Mouse (Mus musculus) 3134 (cell line): ENCODE data around the gene Ovol2.
"Not testable (repeated sequence)": the region's sequence is repeated elsewhere in the genome, so short reads cannot be mapped to it uniquely, and the experiment has no call there.

Source experiments
- DNase-seq: peaks from one replicate; pipeline ENCODE4 v3.0.0-alpha.2; 2011; ENCODE audit warnings: low spot score; ENCODE audit not compliant: insufficient read length; ENCODE audit errors: extremely low read depth

Gene Ovol2

GRCm38 (mm10) chr2:144331401-144332302, at the start of gene Ovol2:
Gene Ovol2, minus strand, starts transcription at chr2:144332146.
- no peak for DNase-seq

- no peak for DNase-seq
Observed at GRCm38 (mm10) chr2:144381741-144382140, 49.8 kb upstream of the Ovol2 start.

- DNase-seq = no peak
Observed at GRCm38 (mm10) chr2:144381293-144381692, 49.3 kb upstream of the Ovol2 start.

GRCm38 (mm10) chr2:144375063-144375703, 43.2 kb upstream of the Ovol2 start:
- no peak for DNase-seq

GRCm38 (mm10) chr2:144373063-144373462, 41.1 kb upstream of the Ovol2 start:
- DNase-seq = no peak

- DNase-seq = no peak
Observed at GRCm38 (mm10) chr2:144371566-144371965, 39.6 kb upstream of the Ovol2 start.

- peak; percentile 15 for DNase-seq
Observed at GRCm38 (mm10) chr2:144369511-144369910, 37.6 kb upstream of the Ovol2 start.

- peak; percentile 87 for DNase-seq
Observed at GRCm38 (mm10) chr2:144369020-144369421, 37.1 kb upstream of the Ovol2 start.

- DNase-seq = peak; percentile 88
Observed at GRCm38 (mm10) chr2:144368400-144369019, 36.6 kb upstream of the Ovol2 start, which contains the start of the genes Kat14 and Pet117. Gene Kat14, plus strand, starts transcription at chr2:144368983. Gene Pet117, plus strand, starts transcription at chr2:144368996.

GRCm38 (mm10) chr2:144352843-144353242, 20.9 kb upstream of the Ovol2 start:
- DNase-seq = no peak

- DNase-seq = no peak
Observed at GRCm38 (mm10) chr2:144348525-144348924, 16.6 kb upstream of the Ovol2 start.

- DNase-seq = no peak
Observed at GRCm38 (mm10) chr2:144343158-144343557, 11.2 kb upstream of the Ovol2 start.

- not testable (repeated sequence) for DNase-seq
Observed at GRCm38 (mm10) chr2:144338149-144338548, 6.2 kb upstream of the Ovol2 start.

GRCm38 (mm10) chr2:144337701-144338100, 5.8 kb upstream of the Ovol2 start:
- DNase-seq = no peak

- DNase-seq = no peak
Observed at GRCm38 (mm10) chr2:144337230-144337629, 5.3 kb upstream of the Ovol2 start.

GRCm38 (mm10) chr2:144333138-144333842, 1.3 kb upstream of the Ovol2 start:
- DNase-seq = no peak

GRCm38 (mm10) chr2:144332486-144332885, 540 bp upstream of the Ovol2 start:
- DNase-seq = no peak

GRCm38 (mm10) chr2:144330960-144331371, 980 bp downstream of the Ovol2 start:
- DNase-seq = peak; percentile 16

- DNase-seq = no peak
Observed at GRCm38 (mm10) chr2:144330352-144330959, 1.5 kb downstream of the Ovol2 start.

- no peak for DNase-seq
Observed at GRCm38 (mm10) chr2:144329937-144330336, 2.0 kb downstream of the Ovol2 start.
